Mouse (Mus musculus): Measurements from ENCODE around the gene Klhl29.

- no peak for TF ChIP-seq CTCF (IDR thresholded peaks at IDR 0.05; ENCODE audit: control insufficient read depth, insufficient read depth, low read length)
- TF ChIP-seq POLR2A (IDR thresholded peaks at IDR 0.05; ENCODE audit: borderline replicate concordance, control insufficient read depth, low read depth, low read length) = no peak
Observed at GRCm38 (mm10) chr12:5253289-5254005, 122.0 kb downstream of the Klhl29 start.

Data from bone marrow, adult 2 months (tissue).